Mouse (Mus musculus) G1E (cell line): ENCODE data around the gene Macrod2.

Experiments
- CTCF ChIP-seq: IDR thresholded peaks from 2 replicates; pipeline ENCODE4 v1.5.1; 2012; ENCODE audit warnings: low read depth, low read length, inconsistent platforms, mixed read lengths
- GATA1 ChIP-seq: IDR thresholded peaks from 2 replicates; pipeline ENCODE4 v1.6.1; 2012; ENCODE audit warnings: borderline replicate concordance, low read length, inconsistent platforms, mixed read lengths

GRCm38 (mm10) chr2:140844030-140844429, 448.9 kb downstream of the Macrod2 start:
- no peak for TF ChIP-seq CTCF
- no peak for TF ChIP-seq GATA1
